Mouse (Mus musculus) lung, adult 2 months (tissue): ENCODE measurements around the gene Zswim1.

Source experiments
- CTCF ChIP-seq: fragments of 200-500 bp; IDR thresholded peaks from 2 replicates; pipeline ENCODE4 v1.5.1; 2011; ENCODE audit warnings: mild to moderate bottlenecking, low read length, control low read depth; ENCODE audit not compliant: insufficient read depth
- POLR2A ChIP-seq: fragments of 200-500 bp; IDR thresholded peaks from 2 replicates; pipeline ENCODE4 v1.6.1; 2011; ENCODE audit warnings: low read depth, mild to moderate bottlenecking, control low read depth, low read length, borderline replicate concordance; ENCODE audit errors: extremely low read depth

DNA sequence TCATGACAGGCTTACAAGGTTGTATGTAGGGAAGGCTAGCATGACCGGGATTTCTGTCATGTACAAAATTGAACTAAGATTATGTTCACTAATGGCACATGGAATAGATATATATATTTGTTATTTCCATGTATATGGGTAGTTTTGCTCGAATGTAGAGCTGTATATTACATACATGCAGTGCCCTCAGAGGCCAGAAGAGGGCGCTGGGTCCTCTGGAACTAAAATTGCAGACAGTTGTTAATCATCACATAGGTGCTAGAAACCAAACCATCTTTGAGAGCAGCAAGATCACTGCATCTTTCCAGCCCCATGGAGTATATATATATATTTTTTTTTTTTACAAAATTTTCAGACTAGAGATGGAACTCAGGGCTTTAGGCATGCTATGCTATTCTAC is 23.3 kb downstream of the Zswim1 start:
- no peak for TF ChIP-seq POLR2A
- peak; percentile 40 for TF ChIP-seq CTCF
